Mouse (Mus musculus): ENCODE data around the gene Gm13283. TPM values are rescaled to one million over a fixed set of nuclear protein-coding genes. Genes with fewer than 3 reads are reported as not detected.
"Not testable (repeated sequence)": the region's sequence is repeated elsewhere in the genome, so short reads cannot be mapped to it uniquely, and the experiment has no call there.

Gm13283 gene
- 0.19 TPM in 1 of 2 replicates, not detected in the other for polyA plus RNA-seq (2014; fragmentation: Nextera tagmentation; extraction: Ambion mirVana)

DNA sequence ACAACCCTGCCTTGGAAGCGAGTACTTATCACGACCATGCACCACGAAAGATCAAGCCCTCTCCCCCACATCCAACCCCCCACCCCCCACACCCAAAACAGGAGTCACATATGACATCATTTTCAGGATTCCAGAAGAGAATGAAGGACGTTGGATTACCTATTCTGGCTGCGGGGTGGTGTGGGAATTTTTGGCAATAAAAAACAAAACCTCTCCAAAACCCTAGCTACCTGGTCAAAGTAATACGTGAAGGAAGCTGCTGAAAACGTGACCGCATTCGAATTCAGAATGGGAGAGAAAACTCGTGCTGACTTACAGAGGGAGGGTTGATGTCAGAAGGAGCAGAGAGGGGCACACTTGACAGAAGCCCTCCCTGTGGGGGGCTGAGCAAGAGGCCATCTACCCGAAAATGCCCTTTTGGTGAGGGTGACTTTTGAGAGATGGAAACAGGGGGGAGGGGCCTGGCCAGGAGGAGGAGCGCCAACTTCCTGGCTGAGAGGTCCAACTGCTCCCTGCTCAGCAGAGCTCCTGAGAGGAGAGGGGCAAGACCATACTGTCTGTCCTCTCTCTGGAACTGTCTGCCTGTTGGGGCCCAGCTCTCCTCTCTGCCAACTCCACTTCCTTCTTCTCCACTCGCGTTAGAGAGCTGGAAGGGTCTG, at the start of gene Gm13283:
TSS of gene Gm13283 (plus strand) at position 510 of the 659 bp plus-strand sequence.
- not testable (repeated sequence) for ATAC-seq (replicated peaks; ENCODE audit: low FRiP score); H3K9ac ChIP-seq (ENCODE audit: low read length); H3K27ac ChIP-seq (ENCODE audit: low read depth, low read length); DNase-seq (ENCODE audit: low spot score); H3K9me3 ChIP-seq (ENCODE audit: control insufficient read depth, low read length); H3K36me3 ChIP-seq (ENCODE audit: control insufficient read depth, insufficient read depth, low read length); H3K4me1 ChIP-seq (replicated peaks; ENCODE audit: control insufficient read depth, insufficient read depth, low read length); H3K27me3 ChIP-seq (ENCODE audit: control insufficient read depth, insufficient read depth, low read length)
- 24% methylated on average over 6 of the region's 14 CpGs for WGBS
- H3K4me3 ChIP-seq (ENCODE audit: low read depth, low read length): peak within 1 kb of the TSS; percentile 14; the same call in 1 of the 2 replicates
- H3K4me2 ChIP-seq (ENCODE audit: low read depth, low read length, severe bottlenecking): peak within 1 kb of the TSS; percentile 46; the same call in 1 of the 2 replicates

- H3K36me3 ChIP-seq (ENCODE audit: control insufficient read depth, insufficient read depth, low read length): peaks cover 11% of the 10 kb centered on the region; the same call in 1 of the 2 replicates
- no peak overlapping the region for H3K4me2 ChIP-seq (ENCODE audit: low read depth, low read length, severe bottlenecking)
- H3K27me3 ChIP-seq (ENCODE audit: control insufficient read depth, insufficient read depth, low read length): no peaks in the 10 kb centered on the region
- 93% methylated on average over 1 of the region's 1 CpGs for WGBS
- H3K9me3 ChIP-seq (ENCODE audit: control insufficient read depth, low read length): no peaks in the 10 kb centered on the region; the same call in 1 of the 2 replicates
- ATAC-seq (replicated peaks; ENCODE audit: low FRiP score): no peak
- no peak for DNase-seq (ENCODE audit: low spot score)
- H3K4me1 ChIP-seq (replicated peaks; ENCODE audit: control insufficient read depth, insufficient read depth, low read length): 0 out of 2 replicates have a peak, but pooled peaks cover 5% of the 10 kb centered on the region
- no peak overlapping the region for H3K27ac ChIP-seq (ENCODE audit: low read depth, low read length)
- no peak overlapping the region for H3K9ac ChIP-seq (ENCODE audit: low read length)
- H3K4me3 ChIP-seq (ENCODE audit: low read depth, low read length): no peak overlapping the region
These were observed 45.6 kb upstream of the Gm13283 start for GRCm38 (mm10) chr4:88714281-88714680.

- no peak for ATAC-seq (replicated peaks; ENCODE audit: low FRiP score)
- Histone ChIP-seq H3K4me3 (ENCODE audit: low read depth, low read length) (no peak overlapping the region), H3K36me3 (ENCODE audit: control insufficient read depth, insufficient read depth, low read length) (peaks cover 11% of the 10 kb centered on the region; the same call in 1 of the 2 replicates), H3K27me3 (ENCODE audit: control insufficient read depth, insufficient read depth, low read length) (no peaks in the 10 kb centered on the region), H3K4me1 (replicated peaks; ENCODE audit: control insufficient read depth, insufficient read depth, low read length) (0 out of 2 replicates have a peak, but pooled peaks cover 7% of the 10 kb centered on the region), H3K9me3 (ENCODE audit: control insufficient read depth, low read length) (no peaks in the 10 kb centered on the region; the same call in 1 of the 2 replicates), H3K4me2 (ENCODE audit: low read depth, low read length, severe bottlenecking) (no peak overlapping the region), H3K9ac (ENCODE audit: low read length) (no peak overlapping the region), H3K27ac (ENCODE audit: low read depth, low read length) (no peak overlapping the region)
- DNase-seq (ENCODE audit: low spot score): no peak
These were observed 44.9 kb upstream of the Gm13283 start for GRCm38 (mm10) chr4:88715059-88715458.

- Histone ChIP-seq H3K36me3 (ENCODE audit: control insufficient read depth, insufficient read depth, low read length) (peaks cover 12% of the 10 kb centered on the region; the same call in 1 of the 2 replicates), H3K4me2 (ENCODE audit: low read depth, low read length, severe bottlenecking) (peak overlapping the region; percentile 34; the same call in 1 of the 2 replicates), H3K27ac (ENCODE audit: low read depth, low read length) (no peak overlapping the region), H3K4me3 (ENCODE audit: low read depth, low read length) (peak overlapping the region; percentile 12; the same call in 1 of the 2 replicates), H3K27me3 (ENCODE audit: control insufficient read depth, insufficient read depth, low read length) (no peaks in the 10 kb centered on the region), H3K4me1 (replicated peaks; ENCODE audit: control insufficient read depth, insufficient read depth, low read length) (peaks cover 15% of the 10 kb centered on the region; the same call in 1 of the 2 replicates), H3K9me3 (ENCODE audit: control insufficient read depth, low read length) (no peaks in the 10 kb centered on the region; the same call in 1 of the 2 replicates), H3K9ac (ENCODE audit: low read length) (no peak overlapping the region)
- WGBS: 74% methylated on average over 1 of the region's 1 CpGs
- no peak for DNase-seq (ENCODE audit: low spot score)
- ATAC-seq (replicated peaks; ENCODE audit: low FRiP score): no peak
These were observed 41.2 kb upstream of the Gm13283 start for GRCm38 (mm10) chr4:88718715-88719114.

GRCm38 (mm10) chr4:88721791-88722721, 37.9 kb upstream of the Gm13283 start, which contains the start of the genes Gm26566 and Klhl9:
Gene Gm26566, plus strand, starts transcription at chr4:88721805.
Gene Klhl9, minus strand, starts transcription at chr4:88722465.
- under 1% methylated on average over 82 of the region's 82 CpGs for WGBS
- DNase-seq (ENCODE audit: low spot score) (peak; percentile 99), ATAC-seq (replicated peaks; ENCODE audit: low FRiP score) (peak; percentile 97)
- H3K27ac ChIP-seq (ENCODE audit: low read depth, low read length): peak within 1 kb of the TSS; percentile 87
- H3K4me3 ChIP-seq (ENCODE audit: low read depth, low read length): peak within 1 kb of the TSS; percentile 69
- peak within 1 kb of the TSS; percentile 69 for H3K4me2 ChIP-seq (ENCODE audit: low read depth, low read length, severe bottlenecking)
- peaks cover 6% of the 10 kb centered on the region; the same call in 1 of the 2 replicates for H3K36me3 ChIP-seq (ENCODE audit: control insufficient read depth, insufficient read depth, low read length)
- peak within 1 kb of the TSS; percentile 95 for H3K9ac ChIP-seq (ENCODE audit: low read length)
- H3K9me3 ChIP-seq (ENCODE audit: control insufficient read depth, low read length): no peaks in the 10 kb centered on the region; the same call in 1 of the 2 replicates
- no peaks in the 10 kb centered on the region for H3K27me3 ChIP-seq (ENCODE audit: control insufficient read depth, insufficient read depth, low read length)
- peaks cover 15% of the 10 kb centered on the region; the same call in 1 of the 2 replicates for H3K4me1 ChIP-seq (replicated peaks; ENCODE audit: control insufficient read depth, insufficient read depth, low read length)

DNA sequence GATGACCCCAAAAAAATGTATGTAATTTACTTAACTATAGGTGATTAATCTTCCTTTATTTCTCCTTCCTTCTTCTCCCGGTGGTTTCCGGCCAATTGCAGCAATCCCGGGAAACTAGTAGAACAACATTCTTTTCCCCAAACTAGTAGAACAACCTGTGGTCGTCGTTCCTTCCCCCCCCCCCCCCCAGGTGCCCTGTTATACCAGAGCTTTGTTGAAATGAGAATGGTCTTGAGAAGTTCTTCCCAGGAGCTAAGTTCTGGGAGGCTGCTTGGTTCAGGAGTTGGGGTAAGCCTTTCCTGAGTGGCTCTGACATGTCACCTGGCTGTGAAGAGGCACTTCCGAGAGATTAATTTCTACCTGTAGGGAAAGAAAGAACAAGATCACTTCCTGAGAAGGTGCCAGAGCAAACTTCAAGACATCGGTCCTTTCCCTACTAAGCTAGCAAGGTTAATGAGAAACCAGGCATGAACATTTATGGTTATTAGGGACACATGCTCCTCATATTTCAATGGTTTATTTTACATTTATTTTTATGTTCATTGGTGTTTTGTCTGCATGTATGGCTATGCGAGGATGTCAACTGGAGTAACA, 36.3 kb upstream of the Gm13283 start:
- no peaks in the 10 kb centered on the region for H3K9me3 ChIP-seq (ENCODE audit: control insufficient read depth, low read length)
- ATAC-seq (replicated peaks; ENCODE audit: low FRiP score): no peak
- WGBS: 68% methylated on average over 8 of the region's 8 CpGs
- H3K27ac ChIP-seq (ENCODE audit: low read depth, low read length): no peak overlapping the region
- no peak overlapping the region for H3K4me3 ChIP-seq (ENCODE audit: low read depth, low read length)
- peaks cover 12% of the 10 kb centered on the region; the same call in 1 of the 2 replicates for H3K4me1 ChIP-seq (replicated peaks; ENCODE audit: control insufficient read depth, insufficient read depth, low read length)
- DNase-seq (ENCODE audit: low spot score): no peak
- H3K36me3 ChIP-seq (ENCODE audit: control insufficient read depth, insufficient read depth, low read length): peaks cover 2% of the 10 kb centered on the region; the same call in 1 of the 2 replicates
- no peak overlapping the region for H3K4me2 ChIP-seq (ENCODE audit: low read depth, low read length, severe bottlenecking)
- H3K9ac ChIP-seq (ENCODE audit: low read length): no peak overlapping the region
- no peaks in the 10 kb centered on the region for H3K27me3 ChIP-seq (ENCODE audit: control insufficient read depth, insufficient read depth, low read length)

DNA sequence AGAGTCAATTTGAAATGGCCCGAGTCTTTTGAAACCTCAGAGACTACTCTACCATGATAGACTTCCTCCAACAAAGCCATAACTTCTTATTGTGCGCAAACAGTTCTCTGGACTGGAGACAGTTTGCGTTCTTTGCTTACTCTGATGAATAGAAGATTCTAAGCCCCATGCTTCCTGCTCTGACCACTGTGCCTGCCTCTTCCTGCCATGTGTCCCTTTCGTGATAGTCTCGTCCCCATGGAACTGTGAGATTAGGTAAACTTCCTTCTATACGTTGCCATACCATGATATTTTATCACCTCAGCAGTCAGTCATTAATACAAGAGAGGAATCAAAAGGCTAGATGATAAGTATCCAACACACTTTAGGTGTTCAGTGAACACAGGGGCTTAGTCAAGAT, 33.2 kb upstream of the Gm13283 start:
- no peaks in the 10 kb centered on the region for H3K4me1 ChIP-seq (replicated peaks; ENCODE audit: control insufficient read depth, insufficient read depth, low read length)
- H3K27me3 ChIP-seq (ENCODE audit: control insufficient read depth, insufficient read depth, low read length): no peaks in the 10 kb centered on the region
- WGBS: 81% methylated on average over 6 of the region's 6 CpGs
- H3K27ac ChIP-seq (ENCODE audit: low read depth, low read length): no peak overlapping the region
- ATAC-seq (replicated peaks; ENCODE audit: low FRiP score) (no peak), DNase-seq (ENCODE audit: low spot score) (no peak)
- no peak overlapping the region for H3K4me3 ChIP-seq (ENCODE audit: low read depth, low read length)
- H3K9ac ChIP-seq (ENCODE audit: low read length): no peak overlapping the region
- no peaks in the 10 kb centered on the region for H3K36me3 ChIP-seq (ENCODE audit: control insufficient read depth, insufficient read depth, low read length)
- H3K4me2 ChIP-seq (ENCODE audit: low read depth, low read length, severe bottlenecking): no peak overlapping the region
- no peaks in the 10 kb centered on the region for H3K9me3 ChIP-seq (ENCODE audit: control insufficient read depth, low read length)

- Histone ChIP-seq H3K9me3 (ENCODE audit: control insufficient read depth, low read length) (no peaks in the 10 kb centered on the region), H3K4me3 (ENCODE audit: low read depth, low read length) (no peak overlapping the region), H3K36me3 (ENCODE audit: control insufficient read depth, insufficient read depth, low read length) (no peaks in the 10 kb centered on the region), H3K4me2 (ENCODE audit: low read depth, low read length, severe bottlenecking) (no peak overlapping the region), H3K27me3 (ENCODE audit: control insufficient read depth, insufficient read depth, low read length) (no peaks in the 10 kb centered on the region), H3K9ac (ENCODE audit: low read length) (no peak overlapping the region), H3K4me1 (replicated peaks; ENCODE audit: control insufficient read depth, insufficient read depth, low read length) (no peaks in the 10 kb centered on the region), H3K27ac (ENCODE audit: low read depth, low read length) (no peak overlapping the region)
- no peak for DNase-seq (ENCODE audit: low spot score)
- WGBS: 7% methylated on average over 1 of the region's 1 CpGs
- ATAC-seq (replicated peaks; ENCODE audit: low FRiP score): no peak
These were observed 32.6 kb upstream of the Gm13283 start for GRCm38 (mm10) chr4:88727324-88727723.
